Mouse (Mus musculus) hindbrain, embryonic 15.5 days (tissue): ENCODE data around the gene Cyb5b. TPM values are rescaled to one million over a fixed set of nuclear protein-coding genes. Genes with fewer than 3 reads are reported as not detected.
"Not testable (repeated sequence)": the region's sequence is repeated elsewhere in the genome, so short reads cannot be mapped to it uniquely, and the experiment has no call there.

Source experiments
- ATAC-seq: fragments of 200-750 bp; cut with Nextera tagmentation; 2 replicates; pipeline ENCODE4 v1.8.0; 2017; ENCODE audit warnings: low read depth, moderate number of reproducible peaks, moderate TSS enrichment; ENCODE audit not compliant: low FRiP score
- H3K27ac ChIP-seq: fragments of 300-500 bp; sonication (generic); replicated peaks from 2 replicates; pipeline ENCODE4 v1.5.1; 2015; ENCODE audit warnings: mild to moderate bottlenecking, inconsistent platforms
- H3K27me3 ChIP-seq: fragments of 300-500 bp; sonication (generic); 2 replicates; pipeline ENCODE4 v1.6.1; 2015; ENCODE audit warnings: control low read depth, inconsistent platforms
- H3K36me3 ChIP-seq: fragments of 300-500 bp; sonication (generic); 2 replicates; pipeline ENCODE4 v1.6.1; 2015; ENCODE audit warnings: control low read depth, inconsistent platforms
- H3K4me1 ChIP-seq: fragments of 300-500 bp; sonication (generic); replicated peaks from 2 replicates; pipeline ENCODE4 v1.6.1; 2015; ENCODE audit warnings: control low read depth, inconsistent platforms
- H3K4me2 ChIP-seq: fragments of 300-500 bp; sonication (generic); 2 replicates; pipeline ENCODE4 v1.6.1; 2015; ENCODE audit warnings: moderate library complexity, mild to moderate bottlenecking, inconsistent platforms
- H3K4me3 ChIP-seq: fragments of 300-500 bp; sonication (generic); 2 replicates; pipeline ENCODE4 v1.5.1; 2015; ENCODE audit warnings: mild to moderate bottlenecking, inconsistent platforms
- H3K9ac ChIP-seq: fragments of 300-500 bp; sonication (generic); 2 replicates; pipeline ENCODE4 v1.6.1; 2015; ENCODE audit warnings: inconsistent platforms
- H3K9me3 ChIP-seq: fragments of 300-500 bp; sonication (generic); 2 replicates; pipeline ENCODE4 v1.6.1; 2016; ENCODE audit warnings: control low read depth, inconsistent platforms
- WGBS: fragments of 180-500 bp; shearing (Covaris S2); methylation state at CpG from one replicate; pipeline ENCODE4 v1.1.7; 2015; 5-methylcytosine and 5-hydroxymethylcytosine counted together
- polyA plus RNA-seq: library from polyadenylated mRNA; unstranded; fragments of >200 nt; fragmentation: Nextera tagmentation; extraction: Ambion mirVana; gene quantifications from 2 replicates; pipeline ENCODE4 v1.2.1, GENCODE M21; 2015

The Cyb5b gene
- 99.6 and 103 TPM in 2 replicates for polyA plus RNA-seq

- Histone ChIP-seq H3K36me3 (peaks cover 20% of the 10 kb centered on the region), H3K4me2 (peak within 1 kb of the TSS; percentile 62), H3K4me1 (peaks cover 16% of the 10 kb centered on the region), H3K4me3 (peak within 1 kb of the TSS; percentile 89), H3K27ac (peak within 1 kb of the TSS; percentile 81), H3K27me3 (no peaks in the 10 kb centered on the region), H3K9me3 (no peaks in the 10 kb centered on the region), H3K9ac (peak within 1 kb of the TSS; percentile 82)
- peak; percentile 96 for ATAC-seq
- WGBS = under 1% methylated on average over 65 of the region's 65 CpGs
Measured at GRCm38 (mm10) chr8:107150404-107151157, at the start of gene Cyb5b. Cyb5b (plus strand) TSS chr8:107150640.

- no peak overlapping the region for H3K4me2 ChIP-seq
- H3K27ac ChIP-seq = no peak overlapping the region
- no peaks in the 10 kb centered on the region for H3K9me3 ChIP-seq
- H3K4me1 ChIP-seq = no peaks in the 10 kb centered on the region
- no peak overlapping the region for H3K4me3 ChIP-seq
- H3K36me3 ChIP-seq = no peaks in the 10 kb centered on the region
- no peaks in the 10 kb centered on the region for H3K27me3 ChIP-seq
- no peak overlapping the region for H3K9ac ChIP-seq
- ATAC-seq = no peak
- 9% methylated on average over 4 of the region's 4 CpGs for WGBS
Measured at GRCm38 (mm10) chr8:107104547-107104946, 45.9 kb upstream of the Cyb5b start.

- not testable (repeated sequence) for H3K4me3 ChIP-seq, H3K9ac ChIP-seq, ATAC-seq, H3K4me1 ChIP-seq, H3K27me3 ChIP-seq, H3K9me3 ChIP-seq, H3K4me2 ChIP-seq, H3K36me3 ChIP-seq, H3K27ac ChIP-seq
- 94% methylated on average over 5 of the region's 5 CpGs for WGBS
Measured at GRCm38 (mm10) chr8:107108089-107108488, 42.4 kb upstream of the Cyb5b start.

DNA sequence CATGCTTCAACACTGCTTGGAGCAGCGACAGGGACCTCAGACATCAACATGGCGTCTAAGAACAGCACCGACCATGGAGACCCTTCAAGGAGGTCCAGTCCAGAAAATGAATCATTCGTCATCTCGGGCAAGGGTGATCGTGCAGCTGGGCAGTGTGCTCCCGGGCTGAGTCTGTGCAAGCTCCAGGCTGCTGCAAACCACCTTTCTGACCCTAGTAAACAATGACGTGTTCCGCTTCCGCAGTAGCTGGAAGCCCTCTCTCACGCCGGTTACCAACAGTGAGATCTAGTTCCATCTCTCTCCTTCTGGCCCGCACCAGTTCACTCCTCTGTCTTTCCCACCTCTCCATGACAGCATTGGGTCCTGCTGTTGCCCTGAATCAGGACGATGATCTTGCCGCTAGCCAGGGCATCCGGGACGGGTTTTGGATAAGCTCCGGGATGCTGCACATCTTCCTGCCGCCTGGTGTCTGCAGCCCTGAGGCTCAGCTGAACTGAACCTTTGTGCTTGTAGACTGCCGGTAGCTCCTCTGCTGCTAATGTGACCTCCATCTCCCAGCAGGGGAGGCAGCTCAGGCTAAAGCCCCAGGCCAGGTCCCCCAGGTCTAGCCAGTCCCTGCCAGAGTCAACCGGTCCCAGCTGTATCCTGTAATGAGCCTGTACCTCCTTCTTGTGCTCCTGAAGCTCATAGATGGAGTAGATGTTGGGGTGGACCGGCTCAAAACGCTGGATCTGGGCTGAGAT, 41.3 kb upstream of the Cyb5b start:
- no peak for ATAC-seq
- H3K4me1 ChIP-seq = no peaks in the 10 kb centered on the region
- no peak overlapping the region for H3K9ac ChIP-seq
- H3K4me3 ChIP-seq = no peak overlapping the region
- H3K9me3 ChIP-seq = no peaks in the 10 kb centered on the region
- no peaks in the 10 kb centered on the region for H3K36me3 ChIP-seq
- H3K27me3 ChIP-seq = no peaks in the 10 kb centered on the region
- H3K4me2 ChIP-seq = no peak overlapping the region
- 70% methylated on average over 23 of the region's 23 CpGs for WGBS
- H3K27ac ChIP-seq = no peak overlapping the region

DNA sequence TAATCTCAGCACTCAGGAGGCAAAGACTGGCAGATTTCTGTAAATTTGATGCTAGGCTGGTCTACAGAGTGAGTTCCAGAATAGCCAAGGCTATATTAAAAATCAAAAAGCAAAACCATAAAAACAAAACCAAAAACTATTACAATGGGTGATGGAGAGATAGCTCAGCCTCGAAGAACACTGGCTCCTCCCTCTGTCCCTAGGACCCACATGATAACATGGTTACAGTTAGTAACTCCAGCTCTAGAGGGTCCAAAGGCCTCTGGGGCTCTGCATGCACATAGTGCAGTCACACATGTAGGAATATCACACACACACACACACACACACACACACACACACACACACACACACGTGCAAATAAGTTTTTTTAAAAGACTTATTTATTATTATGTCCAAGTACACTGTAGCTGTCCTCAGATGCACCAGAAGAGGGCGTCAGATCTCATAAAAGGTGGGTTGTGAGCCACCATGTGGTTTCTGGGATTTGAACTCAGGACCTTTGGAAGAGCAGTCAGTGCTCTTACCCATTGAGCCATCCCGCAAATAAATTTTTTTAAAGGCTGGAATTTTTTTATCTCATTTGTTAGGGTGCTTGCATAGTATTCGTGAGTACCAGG, 40.5 kb upstream of the Cyb5b start:
- Histone ChIP-seq H3K4me2 (no peak overlapping the region), H3K4me1 (no peaks in the 10 kb centered on the region), H3K9me3 (no peaks in the 10 kb centered on the region), H3K27me3 (no peaks in the 10 kb centered on the region), H3K9ac (no peak overlapping the region), H3K4me3 (no peak overlapping the region), H3K27ac (no peak overlapping the region), H3K36me3 (no peaks in the 10 kb centered on the region)
- 88% methylated on average over 5 of the region's 5 CpGs for WGBS
- ATAC-seq = no peak

- no peak for ATAC-seq
- no peak overlapping the region for H3K9ac ChIP-seq
- H3K27me3 ChIP-seq = no peaks in the 10 kb centered on the region
- no peak overlapping the region for H3K4me2 ChIP-seq
- no peaks in the 10 kb centered on the region for H3K36me3 ChIP-seq
- no peak overlapping the region for H3K4me3 ChIP-seq
- H3K4me1 ChIP-seq = no peaks in the 10 kb centered on the region
- no peaks in the 10 kb centered on the region for H3K9me3 ChIP-seq
- WGBS = 49% methylated on average over 9 of the region's 9 CpGs
- no peak overlapping the region for H3K27ac ChIP-seq
Measured at GRCm38 (mm10) chr8:107110629-107111330, 39.7 kb upstream of the Cyb5b start.

GRCm38 (mm10) chr8:107111340-107112105, 38.9 kb upstream of the Cyb5b start:
- no peaks in the 10 kb centered on the region for H3K27me3 ChIP-seq
- no peak overlapping the region for H3K4me2 ChIP-seq
- H3K9me3 ChIP-seq = no peaks in the 10 kb centered on the region
- WGBS = 86% methylated on average over 10 of the region's 11 CpGs
- no peaks in the 10 kb centered on the region for H3K4me1 ChIP-seq
- no peak overlapping the region for H3K9ac ChIP-seq
- H3K4me3 ChIP-seq = no peak overlapping the region
- no peak overlapping the region for H3K27ac ChIP-seq
- ATAC-seq = no peak
- H3K36me3 ChIP-seq = no peaks in the 10 kb centered on the region

GRCm38 (mm10) chr8:107113209-107113608, 37.2 kb upstream of the Cyb5b start:
- 48% methylated on average over 4 of the region's 4 CpGs for WGBS
- no peak overlapping the region for H3K4me2 ChIP-seq
- H3K27me3 ChIP-seq = no peaks in the 10 kb centered on the region
- no peaks in the 10 kb centered on the region for H3K4me1 ChIP-seq
- ATAC-seq = no peak
- no peak overlapping the region for H3K9ac ChIP-seq
- H3K4me3 ChIP-seq = no peak overlapping the region
- H3K36me3 ChIP-seq = no peaks in the 10 kb centered on the region
- no peaks in the 10 kb centered on the region for H3K9me3 ChIP-seq
- H3K27ac ChIP-seq = no peak overlapping the region

GRCm38 (mm10) chr8:107114150-107115007, 36.1 kb upstream of the Cyb5b start:
- Histone ChIP-seq H3K27me3 (no peaks in the 10 kb centered on the region), H3K4me1 (no peaks in the 10 kb centered on the region)
- WGBS = 52% methylated on average over 19 of the region's 19 CpGs

DNA sequence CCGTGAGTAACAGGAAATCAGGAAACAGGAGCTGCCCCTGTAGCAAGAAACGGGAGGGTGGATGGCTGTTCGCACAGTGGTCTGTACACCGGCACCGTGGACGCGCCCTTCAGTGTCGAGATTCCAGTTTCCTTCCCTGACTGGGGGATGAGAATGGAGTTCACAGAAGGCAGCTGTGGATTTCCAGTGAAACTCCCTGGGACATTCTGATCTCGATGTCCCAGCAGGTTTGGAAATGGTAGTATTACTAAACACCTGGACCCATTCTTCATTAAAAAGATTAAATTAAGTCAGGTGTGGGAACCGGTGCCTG, 35.5 kb upstream of the Cyb5b start:
- Histone ChIP-seq H3K4me3 (no peak overlapping the region), H3K4me2 (no peak overlapping the region), H3K27ac (no peak overlapping the region), H3K4me1 (no peaks in the 10 kb centered on the region), H3K9me3 (no peaks in the 10 kb centered on the region), H3K9ac (no peak overlapping the region), H3K36me3 (no peaks in the 10 kb centered on the region), H3K27me3 (no peaks in the 10 kb centered on the region)
- WGBS = 83% methylated on average over 10 of the region's 10 CpGs
- ATAC-seq = no peak

More at GRCm38 (mm10) chr8:107114150-107115007, 36.1 kb upstream of the Cyb5b start:
- no peaks in the 10 kb centered on the region for H3K9me3 ChIP-seq
- ATAC-seq = no peak
- H3K36me3 ChIP-seq = no peaks in the 10 kb centered on the region
- H3K4me2 ChIP-seq = peak overlapping the region; percentile 4; the same call in 1 of the 2 replicates
- H3K9ac ChIP-seq = no peak overlapping the region
- H3K27ac ChIP-seq = no peak overlapping the region
- H3K4me3 ChIP-seq = no peak overlapping the region

DNA sequence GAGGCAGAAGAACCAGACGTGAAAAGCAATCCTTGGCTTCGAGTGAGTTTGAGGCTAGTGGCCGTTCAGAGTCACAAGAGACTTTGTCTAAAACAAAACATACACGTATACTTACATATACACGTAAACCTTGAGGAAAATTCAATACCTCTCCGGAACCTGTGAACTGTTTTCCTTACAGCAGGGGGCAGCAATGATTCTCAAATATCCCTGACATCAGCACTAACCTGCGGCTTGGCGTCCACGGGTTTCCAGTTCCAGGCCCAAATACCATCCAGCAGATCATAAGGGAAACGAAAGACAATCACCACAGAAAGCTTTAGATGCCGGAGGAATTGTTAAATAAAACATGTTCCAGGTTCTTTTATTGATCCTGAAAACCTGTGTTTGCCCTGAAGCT, 34.4 kb upstream of the Cyb5b start:
- no peaks in the 10 kb centered on the region for H3K36me3 ChIP-seq
- no peaks in the 10 kb centered on the region for H3K27me3 ChIP-seq
- 14% methylated on average over 11 of the region's 11 CpGs for WGBS
- no peaks in the 10 kb centered on the region for H3K9me3 ChIP-seq
- no peaks in the 10 kb centered on the region for H3K4me1 ChIP-seq
- H3K4me2 ChIP-seq = no peak overlapping the region
- no peak overlapping the region for H3K27ac ChIP-seq
- H3K9ac ChIP-seq = no peak overlapping the region
- H3K4me3 ChIP-seq = no peak overlapping the region
- ATAC-seq = no peak
